Mouse (Mus musculus) kidney, postnatal 4 days (tissue): ENCODE data around the gene Kncn.

Experiments
- DNase-seq, 2 experiments: peaks; one replicate each; pipeline ENCODE4 v3.0.0; 2021; ENCODE audit warnings: mixed read lengths in 2 of 2

Gene Kncn

GRCm38 (mm10) chr4:115881183-115881582, 3.0 kb upstream of the Kncn start:
- DNase-seq = no peak

GRCm38 (mm10) chr4:115882195-115882594, 2.0 kb upstream of the Kncn start:
- DNase-seq = no peak

GRCm38 (mm10) chr4:115885846-115886245, 1.6 kb downstream of the Kncn start:
- no peak for DNase-seq

- peak; percentile 49 to 53 for DNase-seq
These were observed 2.7 kb downstream of the Kncn start for GRCm38 (mm10) chr4:115886875-115887274.

GRCm38 (mm10) chr4:115890066-115890465, 5.9 kb downstream of the Kncn start:
- peak; percentile 18 to 27 for DNase-seq

- peak; percentile 29 to 45 for DNase-seq
These were observed 6.4 kb downstream of the Kncn start, which contains the start of gene 6430628N08Rik for GRCm38 (mm10) chr4:115890553-115890952. Gene 6430628N08Rik, plus strand, starts transcription at chr4:115890665.

GRCm38 (mm10) chr4:115894281-115894680, 10.1 kb downstream of the Kncn start:
- peak; percentile 49 to 62 for DNase-seq

GRCm38 (mm10) chr4:115897901-115898631, 13.9 kb downstream of the Kncn start:
- peak; percentile 36 to 40 for DNase-seq

GRCm38 (mm10) chr4:115902816-115903215, 18.6 kb downstream of the Kncn start:
- peak; percentile 90 for DNase-seq

- peak in 1 of 2 experiments; percentile 31 for DNase-seq
These were observed 20.2 kb downstream of the Kncn start for GRCm38 (mm10) chr4:115904375-115904774.

GRCm38 (mm10) chr4:115905701-115906100, 21.5 kb downstream of the Kncn start:
- DNase-seq = no peak

- no peak for DNase-seq
These were observed 22.6 kb downstream of the Kncn start for GRCm38 (mm10) chr4:115906791-115907190.

- DNase-seq = no peak
These were observed 23.8 kb downstream of the Kncn start for GRCm38 (mm10) chr4:115907994-115908393.

- peak in 1 of 2 experiments; percentile 27 for DNase-seq
These were observed 24.4 kb downstream of the Kncn start for GRCm38 (mm10) chr4:115908641-115909040.

- no peak for DNase-seq
These were observed 27.4 kb downstream of the Kncn start for GRCm38 (mm10) chr4:115911586-115911985.

- DNase-seq = peak in 1 of 2 experiments; percentile 48
These were observed 35.7 kb downstream of the Kncn start for GRCm38 (mm10) chr4:115919911-115920310.

GRCm38 (mm10) chr4:115922688-115923087, 38.5 kb downstream of the Kncn start:
- DNase-seq = no peak

- DNase-seq = no peak
These were observed 39.2 kb downstream of the Kncn start for GRCm38 (mm10) chr4:115923262-115923880.

- DNase-seq = no peak
These were observed 43.4 kb downstream of the Kncn start for GRCm38 (mm10) chr4:115927637-115928036.

- no peak for DNase-seq
These were observed 47.4 kb downstream of the Kncn start for GRCm38 (mm10) chr4:115931556-115932088.

- DNase-seq = peak in 1 of 2 experiments; percentile 22
These were observed 51.8 kb downstream of the Kncn start for GRCm38 (mm10) chr4:115935835-115936581.

GRCm38 (mm10) chr4:115936646-115937045, 52.4 kb downstream of the Kncn start:
- DNase-seq = peak in 1 of 2 experiments; percentile 34
